Mouse (Mus musculus): ENCODE measurements around the gene Smpd2. TPM values are rescaled to one million over a fixed set of nuclear protein-coding genes. Genes with fewer than 3 reads are reported as not detected.

Smpd2 gene
- total RNA-seq, 2 experiments from 2014 or later, result 16.8 to 21.3 TPM

- DNase-seq (ENCODE audit: extremely low spot score in 1 of 2, low spot score in 2 of 2), result no peak
- Histone ChIP-seq H3K27ac (no peak overlapping the region), H3K4me3 (no peak overlapping the region)
- no peak for TF ChIP-seq CTCF (IDR thresholded peaks at IDR 0.05)
- intact Hi-C loops (cut with DNase I), result no loop called here
These were observed 17.1 kb downstream of the Smpd2 start for GRCm38 (mm10) chr10:41472962-41473481.

- no peak for TF ChIP-seq CTCF (IDR thresholded peaks at IDR 0.05)
- intact Hi-C loops (cut with DNase I), result no loop called here
- H3K4me3 ChIP-seq, result no peak overlapping the region
- no peak overlapping the region for H3K27ac ChIP-seq
- DNase-seq (ENCODE audit: extremely low spot score in 1 of 2, low spot score in 2 of 2), result no peak
These were observed 17.6 kb downstream of the Smpd2 start for GRCm38 (mm10) chr10:41472534-41472933.

- DNase-seq (ENCODE audit: extremely low spot score in 1 of 2, low spot score in 2 of 2), result no peak
- intact Hi-C loops (cut with DNase I), result no loop called here
- H3K27ac ChIP-seq, result no peak overlapping the region
- TF ChIP-seq CTCF (IDR thresholded peaks at IDR 0.05), result no peak
- no peak overlapping the region for H3K4me3 ChIP-seq
These were observed 19.5 kb downstream of the Smpd2 start for GRCm38 (mm10) chr10:41470693-41471092.

- H3K27ac ChIP-seq, result no peak overlapping the region
- no peak overlapping the region for H3K4me3 ChIP-seq
- intact Hi-C loops (cut with DNase I), result no loop called here
- no peak for DNase-seq (ENCODE audit: extremely low spot score in 1 of 2, low spot score in 2 of 2)
- no peak for TF ChIP-seq CTCF (IDR thresholded peaks at IDR 0.05)
These were observed 22.8 kb downstream of the Smpd2 start for GRCm38 (mm10) chr10:41467325-41467724.

- TF ChIP-seq CTCF (IDR thresholded peaks at IDR 0.05), result no peak
- intact Hi-C loops (cut with DNase I), result no loop called here
- Histone ChIP-seq H3K4me3 (no peak overlapping the region), H3K27ac (no peak overlapping the region)
- DNase-seq (ENCODE audit: extremely low spot score in 1 of 2, low spot score in 2 of 2), result no peak
These were observed 25.7 kb downstream of the Smpd2 start for GRCm38 (mm10) chr10:41464401-41464955.

GRCm38 (mm10) chr10:41461057-41461722, 29.0 kb downstream of the Smpd2 start:
- Histone ChIP-seq H3K27ac (no peak overlapping the region), H3K4me3 (no peak overlapping the region)
- DNase-seq (ENCODE audit: extremely low spot score in 1 of 2, low spot score in 2 of 2), result no peak
- intact Hi-C loops (cut with DNase I), result no loop called here
- TF ChIP-seq CTCF (IDR thresholded peaks at IDR 0.05), result no peak

GRCm38 (mm10) chr10:41460501-41460900, 29.7 kb downstream of the Smpd2 start:
- intact Hi-C loops (cut with DNase I), result no loop called here
- TF ChIP-seq CTCF (IDR thresholded peaks at IDR 0.05), result no peak
- Histone ChIP-seq H3K4me3 (no peak overlapping the region), H3K27ac (no peak overlapping the region)
- no peak for DNase-seq (ENCODE audit: extremely low spot score in 1 of 2, low spot score in 2 of 2)

- DNase-seq (ENCODE audit: extremely low spot score in 1 of 2, low spot score in 2 of 2), result no peak
- Histone ChIP-seq H3K27ac (no peak overlapping the region), H3K4me3 (no peak overlapping the region)
- no peak for TF ChIP-seq CTCF (IDR thresholded peaks at IDR 0.05)
- intact Hi-C loops (cut with DNase I), result no loop called here
These were observed 30.2 kb downstream of the Smpd2 start for GRCm38 (mm10) chr10:41459990-41460389.

- no peak for DNase-seq (ENCODE audit: extremely low spot score in 1 of 2, low spot score in 2 of 2)
- H3K27ac ChIP-seq, result no peak overlapping the region
- H3K4me3 ChIP-seq, result no peak overlapping the region
- no peak for TF ChIP-seq CTCF (IDR thresholded peaks at IDR 0.05)
- intact Hi-C loops (cut with DNase I), result no loop called here
These were observed 37.4 kb downstream of the Smpd2 start for GRCm38 (mm10) chr10:41452791-41453190.

GRCm38 (mm10) chr10:41451656-41452055, 38.5 kb downstream of the Smpd2 start:
- no peak for TF ChIP-seq CTCF (IDR thresholded peaks at IDR 0.05)
- no peak overlapping the region for H3K27ac ChIP-seq
- intact Hi-C loops (cut with DNase I), result no loop called here
- DNase-seq (ENCODE audit: extremely low spot score in 1 of 2, low spot score in 2 of 2), result no peak
- H3K4me3 ChIP-seq, result no peak overlapping the region

GRCm38 (mm10) chr10:41450780-41451522, 39.2 kb downstream of the Smpd2 start:
- H3K4me3 ChIP-seq, result peak overlapping the region; percentile 92
- no peak for TF ChIP-seq CTCF (IDR thresholded peaks at IDR 0.05)
- DNase-seq (ENCODE audit: extremely low spot score in 1 of 2, low spot score in 2 of 2), result no peak
- H3K27ac ChIP-seq, result peak overlapping the region; percentile 85; the same call in 1 of the 2 replicates
- intact Hi-C loops (cut with DNase I), result no loop called here

- Histone ChIP-seq H3K27ac (peak within 1 kb of the TSS; percentile 93), H3K4me3 (peak within 1 kb of the TSS; percentile 92)
- DNase-seq (ENCODE audit: extremely low spot score in 1 of 2, low spot score in 2 of 2), result peak; percentile 92 to 95
- intact Hi-C loops (cut with DNase I), result no loop called here
- TF ChIP-seq CTCF (IDR thresholded peaks at IDR 0.05), result no peak
These were observed 40.0 kb downstream of the Smpd2 start, which contains the start of gene Zbtb24 for GRCm38 (mm10) chr10:41450137-41450670. Gene Zbtb24 (plus strand): TSS chr10:41450383.

Measured in left cerebral cortex, adult 2 months (tissue).